Mouse (Mus musculus): ENCODE data around the gene Arhgap15.

GRCm38 (mm10) chr2:44255343-44255742, 506.7 kb downstream of the Arhgap15 start:
- TF ChIP-seq CTCF (IDR thresholded peaks at IDR 0.05; ENCODE audit: borderline replicate concordance, control insufficient read depth, extremely low read depth, insufficient read depth, low read length, poor library complexity), result no peak
- TF ChIP-seq POLR2A (IDR thresholded peaks at IDR 0.05; ENCODE audit: control insufficient read depth, extremely low read depth, insufficient read depth, low read length, poor library complexity), result no peak
